Mouse (Mus musculus): ENCODE data around the gene Itgb4. TPM values are rescaled to one million over a fixed set of nuclear protein-coding genes. Genes with fewer than 3 reads are reported as not detected.

Itgb4 gene
- polyA plus RNA-seq, 2 experiments = 0.11 to 0.17 TPM

- no peaks in the 10 kb centered on the region for H3K27me3 ChIP-seq (ENCODE audit: control insufficient read depth, insufficient read depth, low read length)
- 0 out of 2 replicates have a peak overlapping the region, but pooled peaks have one; percentile 18 for H3K27ac ChIP-seq
- H3K9ac ChIP-seq (replicated peaks) = 0 out of 2 replicates have a peak overlapping the region, but pooled peaks have one; percentile 18
- H3K4me2 ChIP-seq (ENCODE audit: low read depth) = 0 out of 2 replicates have a peak overlapping the region, but pooled peaks have one; percentile 11
- peaks cover 13 to 33% of the 10 kb centered on the region in 2 experiments for H3K4me1 ChIP-seq (replicated peaks; ENCODE audit: control insufficient read depth in 2 of 2, insufficient read depth in 2 of 2, low read length in 1 of 2)
- ATAC-seq (ENCODE audit: insufficient read depth) (no peak), DNase-seq (ENCODE audit: low read depth in 3 of 3, low spot score in 3 of 3) (no peak)
- peaks cover 3% of the 10 kb centered on the region for H3K36me3 ChIP-seq (replicated peaks; ENCODE audit: control insufficient read depth, insufficient read depth, low read depth)
- no peak overlapping the region for H3K4me3 ChIP-seq (ENCODE audit: insufficient read depth in 1 of 2, low read depth in 2 of 2, low read length in 2 of 2)
- no peaks in the 10 kb centered on the region for H3K9me3 ChIP-seq (ENCODE audit: control insufficient read depth, low read length)
- TF ChIP-seq CTCF (IDR thresholded peaks at IDR 0.05; ENCODE audit: low read depth) (no peak), EP300 (IDR thresholded peaks at IDR 0.05; ENCODE audit: low read depth) (no peak)
- 71% methylated on average over 9 of the region's 9 CpGs for WGBS (ENCODE audit: insufficient replicate concordance)
Measured at GRCm38 (mm10) chr11:116028177-116028865, 53.8 kb downstream of the Itgb4 start.

DNA sequence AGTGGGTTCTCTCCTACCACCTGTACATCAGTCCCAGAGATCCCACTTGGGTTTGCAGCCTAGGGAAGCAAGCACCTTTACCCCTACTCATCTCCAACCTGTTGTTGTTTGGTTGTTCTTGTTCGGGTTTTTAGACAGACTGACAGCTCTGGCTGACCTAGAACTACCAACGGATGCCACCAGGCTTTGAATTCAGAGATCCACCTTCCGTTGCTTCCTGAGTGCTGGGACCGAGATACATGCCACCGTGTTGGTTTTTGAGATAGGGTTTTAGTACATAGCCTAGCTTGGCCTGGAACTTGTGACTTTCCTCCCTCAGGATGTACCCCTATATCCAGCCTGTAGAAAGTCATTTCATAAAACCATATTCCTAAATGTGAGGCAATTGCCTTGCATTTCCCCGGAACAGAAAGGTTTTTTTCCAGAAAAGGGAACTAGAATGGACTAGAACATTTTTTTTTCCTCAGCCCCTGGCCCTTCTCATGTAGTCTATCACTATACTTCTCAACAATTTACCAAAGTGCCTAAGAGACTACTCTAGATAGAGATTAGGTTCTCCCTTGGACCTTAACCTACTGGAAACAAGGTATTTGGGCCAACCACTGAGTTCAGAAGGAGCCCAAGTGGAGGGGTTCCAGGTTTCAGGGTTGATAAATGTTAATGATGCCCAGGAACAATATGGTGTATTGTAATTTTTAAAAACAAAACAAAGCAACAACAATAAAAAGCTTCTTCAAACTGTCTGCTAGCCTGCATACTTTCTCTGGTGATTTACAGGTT is 54.8 kb downstream of the Itgb4 start:
- Histone ChIP-seq H3K9ac (replicated peaks) (peak overlapping the region; percentile 100), H3K4me1 (replicated peaks; ENCODE audit: control insufficient read depth in 2 of 2, insufficient read depth in 2 of 2, low read length in 1 of 2) (peaks cover 13 to 33% of the 10 kb centered on the region in 2 experiments), H3K9me3 (ENCODE audit: control insufficient read depth, low read length) (no peaks in the 10 kb centered on the region), H3K27ac (peak overlapping the region; percentile 97), H3K36me3 (replicated peaks; ENCODE audit: control insufficient read depth, insufficient read depth, low read depth) (no peaks in the 10 kb centered on the region; the same call in 1 of the 2 replicates), H3K27me3 (ENCODE audit: control insufficient read depth, insufficient read depth, low read length) (no peaks in the 10 kb centered on the region), H3K4me2 (ENCODE audit: low read depth) (peak overlapping the region; percentile 100), H3K4me3 (ENCODE audit: insufficient read depth in 1 of 2, low read depth in 2 of 2, low read length in 2 of 2) (peak overlapping the region; percentile 71 to 85)
- TF ChIP-seq EP300 (IDR thresholded peaks at IDR 0.05; ENCODE audit: low read depth) (no peak), CTCF (IDR thresholded peaks at IDR 0.05; ENCODE audit: low read depth) (no peak)
- no peak for ATAC-seq (ENCODE audit: insufficient read depth)
- whole genome bisulfite sequencing (ENCODE audit: insufficient replicate concordance) = 52% methylated on average over 6 of the region's 6 CpGs
- DNase-seq (ENCODE audit: low read depth in 3 of 3, low spot score in 3 of 3) = no peak

DNA sequence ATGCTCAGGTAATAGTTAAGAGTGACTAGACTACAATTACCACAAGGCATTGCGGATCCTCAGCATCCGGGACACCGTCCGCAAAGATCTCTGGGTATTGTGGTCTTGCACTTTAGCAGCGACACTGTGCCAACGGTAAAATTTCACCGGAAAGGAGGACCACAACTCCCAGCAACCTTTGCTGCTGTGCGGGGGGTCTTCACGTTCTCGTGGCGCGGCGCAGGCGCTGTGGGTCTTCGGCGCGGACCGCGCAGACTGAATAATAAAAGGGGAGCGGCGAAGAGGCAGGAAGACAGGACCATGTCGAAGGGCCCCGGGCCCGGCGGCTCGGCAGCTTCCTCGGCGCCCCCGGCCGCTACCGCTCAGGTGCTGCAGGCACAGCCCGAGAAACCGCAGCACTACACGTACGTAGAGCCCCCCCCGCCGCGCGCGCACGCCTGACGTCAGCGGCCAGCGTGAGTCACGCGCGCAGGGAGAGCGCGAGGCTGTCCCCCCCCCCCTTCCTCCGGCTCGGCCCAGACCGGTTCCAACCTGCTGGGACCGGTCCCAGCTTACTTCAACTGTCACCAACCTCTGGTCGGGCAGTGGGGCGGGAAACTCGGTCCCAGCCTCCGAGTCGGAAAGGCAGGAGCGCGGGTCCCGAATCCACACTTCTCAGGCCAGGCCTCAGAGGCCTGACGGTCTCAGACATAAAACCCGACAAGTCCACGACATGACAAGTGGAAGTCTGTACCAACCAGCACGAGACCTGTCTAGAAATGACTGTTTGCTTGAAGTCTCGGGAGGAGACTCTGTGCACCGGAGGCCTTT is 55.8 kb downstream of the Itgb4 start, which contains the start of gene Unk:
Gene Unk, plus strand, starts transcription at position 235 of the 810 bp plus-strand sequence.
- H3K27ac ChIP-seq = peak within 1 kb of the TSS; percentile 97
- H3K4me2 ChIP-seq (ENCODE audit: low read depth) = peak within 1 kb of the TSS; percentile 100
- H3K9ac ChIP-seq (replicated peaks) = peak within 1 kb of the TSS; percentile 100
- H3K9me3 ChIP-seq (ENCODE audit: control insufficient read depth, low read length) = no peaks in the 10 kb centered on the region
- TF ChIP-seq CTCF (IDR thresholded peaks at IDR 0.05; ENCODE audit: low read depth) = no peak
- TF ChIP-seq EP300 (IDR thresholded peaks at IDR 0.05; ENCODE audit: low read depth) = peak; percentile 92
- peak within 1 kb of the TSS; percentile 71 to 85 for H3K4me3 ChIP-seq (ENCODE audit: insufficient read depth in 1 of 2, low read depth in 2 of 2, low read length in 2 of 2)
- H3K27me3 ChIP-seq (ENCODE audit: control insufficient read depth, insufficient read depth, low read length) = no peaks in the 10 kb centered on the region
- no peaks in the 10 kb centered on the region; the same call in 1 of the 2 replicates for H3K36me3 ChIP-seq (replicated peaks; ENCODE audit: control insufficient read depth, insufficient read depth, low read depth)
- H3K4me1 ChIP-seq (replicated peaks; ENCODE audit: control insufficient read depth in 2 of 2, insufficient read depth in 2 of 2, low read length in 1 of 2) = peaks cover 10 to 30% of the 10 kb centered on the region in 2 experiments
- ATAC-seq (ENCODE audit: insufficient read depth) (peak; percentile 92), DNase-seq (ENCODE audit: low read depth in 3 of 3, low spot score in 3 of 3) (peak; percentile 95 to 96 (median 96))
- under 1% methylated on average over 64 of the region's 67 CpGs for WGBS (ENCODE audit: insufficient replicate concordance)

DNA sequence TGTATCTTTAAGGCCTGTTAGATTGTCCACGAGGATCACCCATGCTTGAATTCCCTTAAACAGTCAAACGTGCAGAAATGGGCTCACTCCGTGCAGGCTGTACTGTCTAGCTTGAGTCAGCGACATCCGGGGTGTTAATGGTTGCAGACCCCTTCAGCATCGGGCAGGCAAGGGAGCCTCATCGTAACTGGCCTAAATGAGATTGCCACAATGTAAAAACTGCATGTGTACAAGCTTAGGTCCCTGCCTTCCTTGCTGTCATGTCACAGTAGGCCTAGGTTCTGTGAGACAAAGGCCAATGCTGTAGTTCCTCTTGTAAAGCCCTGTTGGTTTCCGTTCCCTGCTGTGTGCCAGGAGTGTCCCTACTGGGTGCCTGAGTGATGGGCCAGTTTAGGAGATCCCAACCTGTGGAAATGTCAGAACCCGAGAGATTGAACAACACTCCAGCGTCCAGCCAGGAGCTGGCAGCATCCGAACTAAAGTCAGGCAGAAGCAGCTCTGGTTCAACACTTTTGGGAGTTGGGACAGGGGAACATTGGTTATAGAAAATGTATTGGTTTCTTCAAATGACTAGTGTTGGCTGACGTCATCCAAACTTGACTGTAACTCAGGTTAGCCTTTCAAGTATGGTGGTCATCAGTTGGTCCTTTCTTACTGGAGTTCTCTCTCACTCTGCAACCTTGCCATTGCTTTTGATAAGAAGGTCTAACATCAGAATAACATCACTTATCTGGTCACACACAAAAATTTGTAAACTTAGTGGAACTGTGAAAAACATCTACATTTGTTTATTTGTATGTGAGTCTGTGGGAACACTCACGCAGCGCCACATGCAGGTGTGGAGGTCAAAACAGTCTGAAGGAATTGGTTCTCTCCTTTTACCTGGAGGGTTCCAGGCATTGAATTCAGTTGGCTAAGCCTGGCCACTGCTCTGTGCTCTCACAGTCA is 56.7 kb downstream of the Itgb4 start:
- Histone ChIP-seq H3K4me2 (ENCODE audit: low read depth) (peak overlapping the region; percentile 100), H3K36me3 (replicated peaks; ENCODE audit: control insufficient read depth, insufficient read depth, low read depth) (no peaks in the 10 kb centered on the region; the same call in 1 of the 2 replicates), H3K27me3 (ENCODE audit: control insufficient read depth, insufficient read depth, low read length) (no peaks in the 10 kb centered on the region), H3K9ac (replicated peaks) (peak overlapping the region; percentile 100), H3K27ac (peak overlapping the region; percentile 97), H3K4me3 (ENCODE audit: insufficient read depth in 1 of 2, low read depth in 2 of 2, low read length in 2 of 2) (peak overlapping the region; percentile 71 to 85), H3K4me1 (replicated peaks; ENCODE audit: control insufficient read depth in 2 of 2, insufficient read depth in 2 of 2, low read length in 1 of 2) (peaks cover 10 to 29% of the 10 kb centered on the region in 2 experiments), H3K9me3 (ENCODE audit: control insufficient read depth, low read length) (no peaks in the 10 kb centered on the region)
- DNase-seq (ENCODE audit: low read depth in 3 of 3, low spot score in 3 of 3) (peak in 1 of 3 experiments; percentile 46), ATAC-seq (ENCODE audit: insufficient read depth) (peak; percentile 19)
- 21% methylated on average over 14 of the region's 14 CpGs for WGBS (ENCODE audit: insufficient replicate concordance)
- no peak for TF ChIP-seq CTCF (IDR thresholded peaks at IDR 0.05; ENCODE audit: low read depth)
- TF ChIP-seq EP300 (IDR thresholded peaks at IDR 0.05; ENCODE audit: low read depth) = no peak

Measured in liver, embryonic 14.5 days (tissue).